Mouse (Mus musculus) ES-Bruce4 (cell line): Measurements from ENCODE around the gene Wsb1. TPM values are rescaled to one million over a fixed set of nuclear protein-coding genes. Genes with fewer than 3 reads are reported as not detected.

ENCODE experiments used
- H3K27ac ChIP-seq: 2 replicates; pipeline ENCODE4 v1.5.1; 2012; ENCODE audit warnings: low read length, inconsistent platforms; ENCODE audit not compliant: insufficient read depth
- H3K27me3 ChIP-seq: 2 replicates; pipeline ENCODE4 v1.6.1; 2012; ENCODE audit warnings: mild to moderate bottlenecking, low read length, inconsistent platforms; ENCODE audit not compliant: control insufficient read depth, poor library complexity, insufficient read depth, severe bottlenecking
- H3K36me3 ChIP-seq: 2 replicates; pipeline ENCODE4 v1.6.1; 2012; ENCODE audit warnings: inconsistent platforms, mild to moderate bottlenecking, low read length, moderate library complexity; ENCODE audit not compliant: control insufficient read depth, poor library complexity, insufficient read depth, severe bottlenecking
- H3K4me1 ChIP-seq: one replicate; pipeline ENCODE4 v1.8.1; 2011; ENCODE audit warnings: low read length; ENCODE audit not compliant: control insufficient read depth, insufficient read depth
- H3K4me3 ChIP-seq: 2 replicates; pipeline ENCODE4 v1.5.1; 2011; ENCODE audit warnings: low read depth, mild to moderate bottlenecking, low read length
- H3K9ac ChIP-seq: 2 replicates; pipeline ENCODE4 v1.6.1; 2012; ENCODE audit warnings: low read depth, mild to moderate bottlenecking, inconsistent platforms; ENCODE audit not compliant: poor library complexity, severe bottlenecking
- H3K9me3 ChIP-seq: replicated peaks from 2 replicates; pipeline ENCODE4 v1.6.1; 2012; ENCODE audit warnings: mild to moderate bottlenecking, low read length, inconsistent platforms; ENCODE audit not compliant: control insufficient read depth, poor library complexity, insufficient read depth, severe bottlenecking
- CTCF ChIP-seq: IDR thresholded peaks from one replicate; pipeline ENCODE4 v1.8.1; 2011; ENCODE audit warnings: low read depth, low read length
- EP300 ChIP-seq: IDR thresholded peaks from 2 replicates; pipeline ENCODE4 v1.6.1; 2011; ENCODE audit warnings: low read depth, low read length; ENCODE audit not compliant: insufficient read depth
- POLR2A ChIP-seq: IDR thresholded peaks from one replicate; pipeline ENCODE4 v1.8.1; 2011; ENCODE audit warnings: low read length; ENCODE audit not compliant: insufficient read depth
- polyA plus RNA-seq: library from polyadenylated mRNA; stranded (reverse); fragments of >200 nt; gene quantifications from 2 replicates; pipeline ENCODE4 v1.2.4, GENCODE M21; 2011; ENCODE audit warnings: low read depth; ENCODE audit not compliant: missing spikeins, insufficient read depth, insufficient read length

Wsb1 gene
- polyA plus RNA-seq, 1 experiment: 195 TPM

- Histone ChIP-seq H3K36me3 (no peaks in the 10 kb centered on the region), H3K27ac (no peak overlapping the region), H3K27me3 (no peaks in the 10 kb centered on the region), H3K9me3 (no peaks in the 10 kb centered on the region), H3K4me1 (no peaks in the 10 kb centered on the region), H3K4me3 (no peak overlapping the region), H3K9ac (no peak overlapping the region)
- TF ChIP-seq POLR2A (no peak), CTCF (no peak), EP300 (no peak)
Observed at GRCm38 (mm10) chr11:79293971-79294370, 39.5 kb upstream of the Wsb1 start.

- Histone ChIP-seq H3K27ac (no peak overlapping the region), H3K4me1 (no peaks in the 10 kb centered on the region), H3K36me3 (no peaks in the 10 kb centered on the region), H3K27me3 (no peaks in the 10 kb centered on the region), H3K9me3 (no peaks in the 10 kb centered on the region), H3K9ac (no peak overlapping the region), H3K4me3 (no peak overlapping the region)
- TF ChIP-seq CTCF: no peak
- no peak for TF ChIP-seq POLR2A
- no peak for TF ChIP-seq EP300
Observed at GRCm38 (mm10) chr11:79293025-79293424, 38.6 kb upstream of the Wsb1 start.

- Histone ChIP-seq H3K27me3 (no peaks in the 10 kb centered on the region), H3K4me1 (no peaks in the 10 kb centered on the region), H3K36me3 (no peaks in the 10 kb centered on the region), H3K9ac (no peak overlapping the region), H3K4me3 (no peak overlapping the region), H3K27ac (no peak overlapping the region), H3K9me3 (no peaks in the 10 kb centered on the region)
- TF ChIP-seq CTCF (no peak), EP300 (no peak), POLR2A (no peak)
Observed at GRCm38 (mm10) chr11:79292130-79292529, 37.7 kb upstream of the Wsb1 start.

- no peaks in the 10 kb centered on the region for H3K4me1 ChIP-seq
- no peak overlapping the region for H3K27ac ChIP-seq
- H3K4me3 ChIP-seq: no peak overlapping the region
- H3K36me3 ChIP-seq: no peaks in the 10 kb centered on the region
- no peaks in the 10 kb centered on the region for H3K9me3 ChIP-seq
- TF ChIP-seq POLR2A: no peak
- no peaks in the 10 kb centered on the region for H3K27me3 ChIP-seq
- no peak overlapping the region for H3K9ac ChIP-seq
Observed at GRCm38 (mm10) chr11:79291651-79292050, 37.2 kb upstream of the Wsb1 start.

- Histone ChIP-seq H3K27me3 (no peaks in the 10 kb centered on the region), H3K4me1 (peaks cover 3% of the 10 kb centered on the region), H3K9me3 (no peaks in the 10 kb centered on the region), H3K36me3 (no peaks in the 10 kb centered on the region), H3K27ac (no peak overlapping the region), H3K9ac (no peak overlapping the region), H3K4me3 (no peak overlapping the region)
- TF ChIP-seq EP300 (no peak), CTCF (peak; percentile 65), POLR2A (no peak)
Observed at GRCm38 (mm10) chr11:79290473-79290872, 36.0 kb upstream of the Wsb1 start.

GRCm38 (mm10) chr11:79288913-79289640 lies 34.6 kb upstream of the Wsb1 start:
- Histone ChIP-seq H3K27ac (no peak overlapping the region; the same call in 1 of the 2 replicates), H3K36me3 (no peaks in the 10 kb centered on the region), H3K9me3 (peaks cover 4% of the 10 kb centered on the region), H3K4me3 (no peak overlapping the region), H3K9ac (no peak overlapping the region), H3K27me3 (no peaks in the 10 kb centered on the region), H3K4me1 (peaks cover 3% of the 10 kb centered on the region)
- TF ChIP-seq POLR2A (no peak), CTCF (no peak), EP300 (no peak)
